Mouse (Mus musculus): ENCODE data around the gene Fbxo31.

Gene Fbxo31

DNA sequence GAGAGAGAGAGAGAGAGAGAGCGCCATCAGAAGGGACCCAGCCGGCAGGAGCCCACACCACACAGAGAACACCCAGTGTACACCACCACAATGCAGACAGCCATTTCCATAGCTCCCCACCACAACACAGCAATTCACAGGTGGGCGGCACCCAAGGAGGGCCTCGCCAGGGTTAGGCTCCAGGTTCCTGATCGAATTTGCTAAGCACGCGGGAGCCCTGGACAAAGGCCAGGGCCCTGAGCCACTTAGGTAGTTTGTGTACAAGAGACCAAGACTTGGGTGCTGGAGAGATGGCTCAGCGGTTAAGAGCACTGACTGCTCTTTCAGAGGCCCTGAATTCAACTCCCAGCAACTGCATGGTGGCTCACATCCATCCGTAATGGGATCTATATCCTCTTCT, 26.1 kb downstream of the Fbxo31 start:
- CTCF ChIA-PET = no interaction called here

- CTCF ChIA-PET = no interaction called here
Measured at GRCm38 (mm10) chr8:121551065-121551985, 27.3 kb downstream of the Fbxo31 start.

DNA sequence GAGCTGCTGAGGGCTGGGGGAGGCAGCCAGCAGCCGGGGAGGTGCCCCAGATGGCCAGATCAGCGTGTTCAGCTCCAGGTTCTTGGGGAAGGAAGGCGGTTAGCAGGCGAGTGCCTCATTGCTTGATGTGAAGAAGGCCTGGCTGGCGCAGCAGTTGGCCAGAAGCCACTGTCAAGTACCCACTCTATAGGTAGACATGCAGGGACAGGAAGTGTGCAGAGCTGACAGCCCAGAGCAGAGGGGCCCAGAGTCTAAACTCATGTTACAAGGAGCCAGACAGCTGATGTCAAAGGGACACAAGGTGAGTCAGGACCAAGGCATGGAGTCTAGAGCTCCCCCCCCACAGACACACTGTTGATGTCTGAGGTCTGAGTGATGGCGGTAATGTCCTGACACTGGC, 28.6 kb downstream of the Fbxo31 start:
- CTCF ChIA-PET = no interaction called here

- CTCF ChIA-PET = interaction anchor here (0.6 to 0.7 kb wide), 4 partner anchors 43 to 693 kb away, joined by 3 to 7 read pairs (median 3); partner anchors contain the start of gene Map1lc3b
Measured at GRCm38 (mm10) chr8:121547132-121547531, 31.5 kb downstream of the Fbxo31 start.

DNA sequence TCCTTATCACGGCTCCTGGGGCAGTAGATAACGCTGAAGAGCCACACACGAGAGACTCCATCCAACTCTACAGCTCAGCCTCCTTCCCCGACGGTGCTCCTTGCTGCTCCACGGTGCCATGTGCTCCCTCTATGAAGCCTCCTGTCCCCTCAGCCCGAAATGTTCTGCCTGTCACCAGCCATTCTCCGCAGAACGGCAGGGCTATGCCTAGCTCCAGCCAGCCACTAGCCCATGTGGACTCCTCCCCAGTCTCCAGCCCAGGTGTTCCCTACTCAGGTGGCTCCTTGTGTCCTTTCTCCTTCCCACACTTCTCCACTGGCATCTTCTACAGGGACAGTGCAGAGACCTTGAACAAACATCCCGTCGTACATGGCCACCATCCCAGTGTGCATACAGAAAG, 33.7 kb downstream of the Fbxo31 start:
- CTCF ChIA-PET = no interaction called here

GRCm38 (mm10) chr8:121544276-121544785, 34.3 kb downstream of the Fbxo31 start, which contains the start of gene 1700018B08Rik:
TSS of gene 1700018B08Rik (minus strand) at chr8:121544320.
- CTCF ChIA-PET = no interaction called here

DNA sequence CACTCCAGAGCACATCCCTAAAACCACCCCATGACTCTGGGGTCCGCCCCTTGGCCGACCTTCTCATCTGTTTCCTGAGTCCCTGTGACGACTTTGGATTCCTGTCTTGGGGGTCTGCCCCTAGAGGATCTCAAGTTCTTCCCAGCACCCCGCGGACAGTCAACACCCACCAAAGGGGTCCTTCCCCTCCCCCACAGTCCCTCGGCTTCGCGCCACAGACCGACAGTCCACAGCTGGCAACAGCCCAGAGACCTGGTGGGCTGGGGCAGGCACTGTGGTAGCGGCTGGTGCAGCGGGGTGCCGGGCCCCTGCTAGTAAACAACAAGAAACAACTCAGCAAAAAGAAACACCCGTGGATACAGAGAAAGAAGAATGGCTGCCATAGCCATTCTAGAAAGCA, 35.7 kb downstream of the Fbxo31 start:
- CTCF ChIA-PET = no interaction called here

DNA sequence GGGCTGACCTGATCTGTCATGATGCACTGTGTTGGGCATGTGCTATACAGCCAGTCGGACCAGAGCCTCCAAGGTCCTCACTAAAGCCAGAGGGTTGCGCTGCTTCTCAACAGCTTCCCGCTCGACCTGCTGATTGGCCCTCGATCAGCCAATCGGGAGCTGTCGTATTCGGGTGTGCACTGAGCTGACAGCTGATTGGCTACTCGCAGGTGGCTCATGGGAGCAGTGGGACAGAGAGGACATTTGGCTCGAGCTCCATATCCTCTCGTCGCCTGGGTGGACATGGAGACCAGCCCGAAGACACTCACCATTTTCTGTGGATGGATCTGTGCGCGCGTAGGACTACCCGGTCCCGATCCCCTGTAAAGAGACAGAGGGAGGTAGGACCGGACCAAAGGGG, 36.7 kb downstream of the Fbxo31 start:
- CTCF ChIA-PET = no interaction called here

GRCm38 (mm10) chr8:121532381-121532780, 46.2 kb downstream of the Fbxo31 start:
- CTCF ChIA-PET = no interaction called here

GRCm38 (mm10) chr8:121530639-121531038, 48.0 kb downstream of the Fbxo31 start:
- CTCF ChIA-PET = no interaction called here

DNA sequence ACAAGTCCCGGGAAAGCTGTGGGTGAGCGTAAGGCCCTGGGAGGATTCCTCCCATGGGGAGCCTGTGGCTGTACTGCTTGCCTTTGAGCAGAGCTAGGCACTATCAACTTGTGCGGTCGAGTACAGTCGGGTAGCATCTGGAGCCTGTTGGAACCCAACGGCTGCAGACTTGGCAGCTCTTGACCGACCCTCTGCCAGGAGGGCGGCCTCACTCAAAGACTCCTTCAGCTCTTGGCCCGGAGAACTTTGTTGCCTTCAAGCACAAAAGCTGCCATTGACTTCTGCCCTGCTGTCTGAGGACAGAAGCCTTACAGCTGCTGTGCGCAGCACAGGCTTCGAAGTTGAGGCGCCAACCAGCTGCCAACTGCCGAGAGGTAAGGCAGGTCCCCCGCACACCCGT, 49.8 kb downstream of the Fbxo31 start:
- CTCF ChIA-PET = no interaction called here

DNA sequence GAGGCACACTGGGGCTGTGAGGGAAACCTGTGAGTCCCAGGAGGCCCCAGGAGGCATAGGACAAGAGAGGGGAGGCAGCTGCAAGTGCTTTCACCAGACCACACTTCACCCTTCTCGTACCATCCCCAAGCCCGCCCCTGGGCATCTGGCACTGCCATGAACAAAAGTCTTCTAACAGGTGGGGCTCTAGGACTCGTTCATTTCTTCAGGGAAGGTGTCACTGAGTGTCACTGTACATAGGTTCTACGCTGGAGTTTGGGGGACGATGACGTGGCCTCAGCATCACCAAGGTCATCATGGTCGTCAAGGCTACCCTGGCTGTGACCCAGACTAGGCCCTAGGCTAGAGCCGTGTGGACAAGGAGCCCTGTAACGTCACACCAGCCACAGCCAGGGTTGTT, 50.9 kb downstream of the Fbxo31 start:
- CTCF ChIA-PET = no interaction called here

- CTCF ChIA-PET = no interaction called here
Measured at GRCm38 (mm10) chr8:121526811-121527550, 51.6 kb downstream of the Fbxo31 start.

DNA sequence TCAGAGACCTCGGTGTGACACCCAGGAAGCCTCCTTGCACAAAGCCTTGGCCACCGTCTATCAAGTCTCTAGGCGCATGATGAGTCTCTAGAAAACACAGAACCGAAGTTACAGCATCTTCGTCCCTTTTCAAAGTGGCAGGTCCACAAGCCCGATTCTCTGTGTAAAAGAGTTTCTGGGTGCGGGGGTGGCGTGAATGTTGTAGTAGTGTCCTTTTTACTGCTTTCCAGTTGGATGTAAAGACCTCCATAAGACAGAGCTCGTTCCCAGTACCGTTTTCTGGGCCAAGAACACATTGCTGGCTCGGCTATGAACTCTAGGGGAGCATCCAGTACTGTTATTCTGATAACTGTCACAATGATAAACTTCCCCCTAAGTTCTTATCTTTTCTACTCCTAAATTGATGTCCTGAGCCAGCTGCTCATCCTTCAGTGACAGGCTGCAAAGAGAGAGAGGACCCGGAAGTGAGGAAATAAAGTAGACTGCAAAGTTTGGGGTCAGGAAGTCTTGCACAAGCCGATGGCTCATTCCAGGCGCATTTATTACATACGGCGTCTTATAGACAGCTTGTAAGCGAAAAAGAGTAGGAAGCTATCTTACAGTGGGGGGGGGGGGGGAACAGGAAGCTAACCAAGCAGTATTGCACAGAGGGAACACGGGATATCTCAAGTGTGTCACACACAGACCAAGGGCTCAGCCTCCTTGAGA, 53.3 kb downstream of the Fbxo31 start:
- CTCF ChIA-PET = interaction anchor here (0.6 kb wide), 1 partner anchor 489 kb away, joined by 8 read pairs; no protein-coding TSS in a partner anchor

DNA sequence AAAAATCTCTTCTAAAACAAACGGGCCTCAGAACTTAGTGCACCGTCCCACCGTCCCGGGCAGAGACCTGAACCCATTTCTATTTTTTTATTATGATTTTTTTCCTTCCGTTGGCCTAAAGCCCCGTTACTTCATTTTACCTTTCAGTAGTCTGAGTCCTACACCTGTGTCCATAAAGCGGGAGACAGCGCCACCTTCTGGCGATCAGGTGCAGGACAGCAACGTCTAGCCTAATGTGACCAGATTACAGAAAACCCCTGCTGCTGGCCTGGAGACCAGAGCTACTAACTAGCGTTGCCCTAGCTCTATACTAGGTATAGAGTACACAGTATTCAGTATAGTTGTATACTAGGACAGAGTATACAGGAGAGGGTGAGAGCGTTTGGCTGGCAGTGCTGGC, 65.2 kb downstream of the Fbxo31 start:
- CTCF ChIA-PET = interaction anchor here (0.6 kb wide), 1 partner anchor 402 kb away, joined by 5 read pairs; no protein-coding TSS in a partner anchor

GRCm38 (mm10) chr8:121511751-121512150, 66.9 kb downstream of the Fbxo31 start:
- CTCF ChIA-PET = interaction anchor here (0.6 kb wide), 1 partner anchor 8 kb away, joined by 4 read pairs; no protein-coding TSS in a partner anchor
